Mouse (Mus musculus): ENCODE measurements at regions not wholly inside any gene's neighbourhood (a gene's known extent, or its start where the extent isn't known, plus 50 kb on each side); places are given as distances from the start of the nearest gene placed in this dataset.
"Not testable (repeated sequence)": the region's sequence is repeated elsewhere in the genome, so short reads cannot be mapped to it uniquely, and the experiment has no call there.

GRCm38 (mm10) chr6:6298867-6299852 lies 82.2 kb upstream of the Slc25a13 start:
- intact Hi-C loops (cut with DNase I): loop anchor here (10.0 kb wide), 1 partner anchor 294 kb away; no protein-coding TSS in a partner anchor
- DNase-seq: peak; percentile 69 to 73

- intact Hi-C loops (cut with DNase I): loop anchor here (10.0 kb wide), 1 partner anchor 291 kb away; no protein-coding TSS in a partner anchor
- not testable (repeated sequence) for DNase-seq
Observed at GRCm38 (mm10) chr6:6295551-6295950, 78.6 kb upstream of the Slc25a13 start.

GRCm38 (mm10) chr6:6291781-6292180 lies 74.8 kb upstream of the Slc25a13 start:
- DNase-seq: no peak
- intact Hi-C loops (cut with DNase I): loop anchor here (5.0 to 10.0 kb wide), 2 partner anchors 287 to 591 kb away; partner anchors contain the start of gene Dlx5

- no peak for DNase-seq
Observed at GRCm38 (mm10) chr6:6290427-6290826, 73.5 kb upstream of the Slc25a13 start.

GRCm38 (mm10) chr6:6289806-6290205 lies 72.8 kb upstream of the Slc25a13 start:
- intact Hi-C loops (cut with DNase I): loop anchor here (5.0 to 10.0 kb wide), 2 partner anchors 285 to 592 kb away; partner anchors contain the start of gene Dlx5
- DNase-seq: peak; percentile 56 to 65

More at GRCm38 (mm10) chr6:6290427-6290826, 73.5 kb upstream of the Slc25a13 start:
- intact Hi-C loops (cut with DNase I): loop anchor here (5.0 to 10.0 kb wide), 2 partner anchors 286 to 592 kb away; partner anchors contain the start of gene Dlx5

GRCm38 (mm10) chr6:6280812-6281568 lies 64.0 kb upstream of the Slc25a13 start:
- no peak for DNase-seq
- intact Hi-C loops (cut with DNase I): no loop called here

GRCm38 (mm10) chr6:6279646-6280045 lies 62.7 kb upstream of the Slc25a13 start:
- DNase-seq: no peak
- intact Hi-C loops (cut with DNase I): no loop called here

- intact Hi-C loops (cut with DNase I): no loop called here
- DNase-seq: no peak
Observed at GRCm38 (mm10) chr6:6270545-6270944, 53.6 kb upstream of the Slc25a13 start.
